Mouse (Mus musculus) kidney, embryonic 14.5 days (tissue): ENCODE measurements around the gene Ctsz. TPM values are rescaled to one million over a fixed set of nuclear protein-coding genes. Genes with fewer than 3 reads are reported as not detected.

Experiments
- ATAC-seq: fragments of 200-750 bp; cut with Nextera tagmentation; 2 replicates; pipeline ENCODE4 v1.8.0; 2017; ENCODE audit warnings: moderate number of reproducible peaks, mild to moderate bottlenecking, moderate TSS enrichment, moderate library complexity; ENCODE audit not compliant: low FRiP score, low TSS enrichment
- H3K27ac ChIP-seq: fragments of 300-500 bp; sonication (generic); 2 replicates; pipeline ENCODE4 v1.5.1; 2014; ENCODE audit warnings: low read depth, mild to moderate bottlenecking, low read length, moderate library complexity, mixed read lengths
- H3K27me3 ChIP-seq: fragments of 300-500 bp; sonication (generic); 2 replicates; pipeline ENCODE4 v1.6.1; 2014; ENCODE audit warnings: mild to moderate bottlenecking, low read length; ENCODE audit not compliant: control insufficient read depth, insufficient read depth
- H3K36me3 ChIP-seq: fragments of 300-500 bp; sonication (generic); 2 replicates; pipeline ENCODE4 v1.6.1; 2014; ENCODE audit warnings: low read length, mixed read lengths; ENCODE audit not compliant: control insufficient read depth, insufficient read depth
- H3K4me1 ChIP-seq: fragments of 300-500 bp; sonication (generic); 2 replicates; pipeline ENCODE4 v1.6.1; 2014; ENCODE audit warnings: low read length, mixed read lengths; ENCODE audit not compliant: control insufficient read depth, insufficient read depth
- H3K4me2 ChIP-seq: fragments of 300-500 bp; sonication (generic); replicated peaks from 2 replicates; pipeline ENCODE4 v1.6.1; 2014; ENCODE audit warnings: low read depth, mild to moderate bottlenecking, low read length
- H3K4me3 ChIP-seq: fragments of 300-500 bp; sonication (generic); 2 replicates; pipeline ENCODE4 v1.5.1; 2014; ENCODE audit warnings: mild to moderate bottlenecking, low read length
- H3K9ac ChIP-seq: fragments of 300-500 bp; sonication (generic); 2 replicates; pipeline ENCODE4 v1.6.1; 2014; ENCODE audit warnings: low read depth, mild to moderate bottlenecking, low read length, moderate library complexity
- H3K9me3 ChIP-seq: fragments of 300-500 bp; sonication (generic); 2 replicates; pipeline ENCODE4 v1.6.1; 2016; ENCODE audit warnings: low read length; ENCODE audit not compliant: control insufficient read depth
- WGBS: fragments of 180-500 bp; shearing (Covaris S2); extraction: QIAGEN DNeasy Blood & Tissue Kit; methylation state at CpG from one replicate; pipeline ENCODE4 v1.1.7; 2014; 5-methylcytosine and 5-hydroxymethylcytosine counted together
- polyA plus RNA-seq: library from polyadenylated mRNA; unstranded; fragments of >200 nt; fragmentation: Nextera tagmentation; extraction: Ambion mirVana; gene quantifications from 2 replicates; pipeline ENCODE4 v1.2.1, GENCODE M21; 2014

Ctsz gene
- polyA plus RNA-seq, 1 experiment from 2014 or later = 115 TPM

- H3K9me3 ChIP-seq = 0 out of 2 replicates have a peak, but pooled peaks cover 2% of the 10 kb centered on the region
- H3K27ac ChIP-seq = no peak overlapping the region
- H3K27me3 ChIP-seq = no peaks in the 10 kb centered on the region
- no peak overlapping the region for H3K4me2 ChIP-seq
- peaks cover 19% of the 10 kb centered on the region for H3K4me1 ChIP-seq
- no peak overlapping the region for H3K9ac ChIP-seq
- no peak overlapping the region for H3K4me3 ChIP-seq
- WGBS = 79% methylated on average over 4 of the region's 4 CpGs
- peaks cover 27% of the 10 kb centered on the region for H3K36me3 ChIP-seq
- no peak for ATAC-seq
Measured at GRCm38 (mm10) chr2:174470333-174470732, 31.5 kb upstream of the Ctsz start.

GRCm38 (mm10) chr2:174463789-174464523 is 25.1 kb upstream of the Ctsz start, which contains the start of gene Atp5e:
Gene Atp5e (minus strand): TSS chr2:174464105.
- 3% methylated on average over 48 of the region's 48 CpGs for WGBS
- Histone ChIP-seq H3K9ac (peak within 1 kb of the TSS; percentile 85), H3K4me1 (peaks cover 7% of the 10 kb centered on the region; the same call in 1 of the 2 replicates), H3K9me3 (no peaks in the 10 kb centered on the region), H3K27ac (peak within 1 kb of the TSS; percentile 79; the same call in 1 of the 2 replicates), H3K4me3 (peak within 1 kb of the TSS; percentile 81), H3K4me2 (peak within 1 kb of the TSS; percentile 95), H3K36me3 (peaks cover 57% of the 10 kb centered on the region), H3K27me3 (no peaks in the 10 kb centered on the region)
- ATAC-seq = peak; percentile 100

- Histone ChIP-seq H3K36me3 (peaks cover 57% of the 10 kb centered on the region), H3K9ac (peak overlapping the region; percentile 85), H3K4me1 (peaks cover 7% of the 10 kb centered on the region; the same call in 1 of the 2 replicates), H3K4me3 (peak overlapping the region; percentile 81), H3K27ac (0 out of 2 replicates have a peak overlapping the region, but pooled peaks have one; percentile 79), H3K9me3 (no peaks in the 10 kb centered on the region), H3K4me2 (peak overlapping the region; percentile 95), H3K27me3 (no peaks in the 10 kb centered on the region)
- peak; percentile 53; the same call in 1 of the 2 replicates for ATAC-seq
- 38% methylated on average over 10 of the region's 10 CpGs for WGBS
Measured at GRCm38 (mm10) chr2:174463370-174463769, 24.5 kb upstream of the Ctsz start.

GRCm38 (mm10) chr2:174459365-174459764 is 20.5 kb upstream of the Ctsz start:
- H3K4me2 ChIP-seq = no peak overlapping the region
- WGBS = 77% methylated on average over 2 of the region's 2 CpGs
- no peaks in the 10 kb centered on the region for H3K9me3 ChIP-seq
- H3K27ac ChIP-seq = no peak overlapping the region
- H3K4me3 ChIP-seq = no peak overlapping the region
- no peak for ATAC-seq
- H3K36me3 ChIP-seq = peaks cover 31% of the 10 kb centered on the region
- no peak overlapping the region for H3K9ac ChIP-seq
- no peaks in the 10 kb centered on the region for H3K27me3 ChIP-seq
- H3K4me1 ChIP-seq = peaks cover 7% of the 10 kb centered on the region; the same call in 1 of the 2 replicates

GRCm38 (mm10) chr2:174453681-174454080 is 14.8 kb upstream of the Ctsz start:
- 72% methylated on average over 7 of the region's 7 CpGs for WGBS
- H3K27me3 ChIP-seq = no peaks in the 10 kb centered on the region
- H3K27ac ChIP-seq = no peak overlapping the region
- ATAC-seq = no peak
- H3K36me3 ChIP-seq = no peaks in the 10 kb centered on the region
- no peak overlapping the region for H3K4me2 ChIP-seq
- H3K9ac ChIP-seq = no peak overlapping the region
- H3K9me3 ChIP-seq = no peaks in the 10 kb centered on the region
- H3K4me1 ChIP-seq = no peaks in the 10 kb centered on the region
- no peak overlapping the region for H3K4me3 ChIP-seq

GRCm38 (mm10) chr2:174450353-174450752 is 11.5 kb upstream of the Ctsz start, which contains the start of gene Tubb1:
Gene Tubb1 (plus strand): TSS chr2:174450695.
- Histone ChIP-seq H3K36me3 (no peaks in the 10 kb centered on the region), H3K27me3 (no peaks in the 10 kb centered on the region), H3K9ac (no peak within 1 kb of the TSS), H3K4me1 (0 out of 2 replicates have a peak, but pooled peaks cover 6% of the 10 kb centered on the region), H3K4me2 (no peak within 1 kb of the TSS), H3K9me3 (no peaks in the 10 kb centered on the region), H3K4me3 (no peak within 1 kb of the TSS), H3K27ac (no peak within 1 kb of the TSS)
- 70% methylated on average over 4 of the region's 4 CpGs for WGBS
- no peak for ATAC-seq

- Histone ChIP-seq H3K4me1 (0 out of 2 replicates have a peak, but pooled peaks cover 6% of the 10 kb centered on the region), H3K9me3 (no peaks in the 10 kb centered on the region), H3K27me3 (no peaks in the 10 kb centered on the region), H3K36me3 (no peaks in the 10 kb centered on the region), H3K9ac (no peak overlapping the region), H3K27ac (no peak overlapping the region), H3K4me2 (no peak overlapping the region), H3K4me3 (no peak overlapping the region)
- WGBS = 81% methylated on average over 4 of the region's 4 CpGs
- no peak for ATAC-seq
Measured at GRCm38 (mm10) chr2:174448405-174448804, 9.6 kb upstream of the Ctsz start.

- ATAC-seq = no peak
- Histone ChIP-seq H3K27ac (no peak overlapping the region), H3K9me3 (no peaks in the 10 kb centered on the region), H3K36me3 (no peaks in the 10 kb centered on the region), H3K9ac (no peak overlapping the region), H3K4me2 (no peak overlapping the region), H3K27me3 (no peaks in the 10 kb centered on the region), H3K4me3 (no peak overlapping the region), H3K4me1 (0 out of 2 replicates have a peak, but pooled peaks cover 9% of the 10 kb centered on the region)
- WGBS = 72% methylated on average over 8 of the region's 8 CpGs
Measured at GRCm38 (mm10) chr2:174446905-174447304, 8.1 kb upstream of the Ctsz start.

GRCm38 (mm10) chr2:174446492-174446891 is 7.7 kb upstream of the Ctsz start:
- Histone ChIP-seq H3K36me3 (no peaks in the 10 kb centered on the region), H3K4me1 (0 out of 2 replicates have a peak, but pooled peaks cover 9% of the 10 kb centered on the region), H3K9ac (no peak overlapping the region), H3K27ac (no peak overlapping the region), H3K4me2 (no peak overlapping the region), H3K4me3 (no peak overlapping the region), H3K27me3 (no peaks in the 10 kb centered on the region), H3K9me3 (no peaks in the 10 kb centered on the region)
- 54% methylated on average over 7 of the region's 7 CpGs for WGBS
- peak; percentile 38; the same call in 1 of the 2 replicates for ATAC-seq
